Mouse (Mus musculus) testis, adult 2 months (tissue): ENCODE results near the gene Bcat1. TPM values are rescaled to one million over a fixed set of nuclear protein-coding genes. Genes with fewer than 3 reads are reported as not detected.
A peak's percentile ranks its signal among the peaks of the same experiment; 100 is the strongest.

ENCODE experiments used
- H3K27ac ChIP-seq: fragments of 200-500 bp; 2 replicates; pipeline ENCODE4 v1.5.1; 2012; ENCODE audit warnings: low read depth, low read length; ENCODE audit not compliant: control insufficient read depth, insufficient read depth
- H3K27me3 ChIP-seq: fragments of 200-500 bp; 2 replicates; pipeline ENCODE4 v1.6.1; 2012; ENCODE audit warnings: mild to moderate bottlenecking, low read length, moderate library complexity; ENCODE audit not compliant: control insufficient read depth, insufficient read depth
- H3K36me3 ChIP-seq: fragments of 200-500 bp; 2 replicates; pipeline ENCODE4 v1.6.1; 2012; ENCODE audit warnings: mild to moderate bottlenecking, low read length; ENCODE audit not compliant: control insufficient read depth, insufficient read depth
- H3K4me1 ChIP-seq: fragments of 200-500 bp; 2 replicates; pipeline ENCODE4 v1.6.1; 2012; ENCODE audit warnings: low read length; ENCODE audit not compliant: control insufficient read depth, insufficient read depth
- H3K4me3 ChIP-seq: fragments of 200-500 bp; 2 replicates; pipeline ENCODE4 v1.5.1; 2012; ENCODE audit warnings: low read depth, mild to moderate bottlenecking, low read length, moderate library complexity, mixed read lengths; ENCODE audit not compliant: control insufficient read depth
- CTCF ChIP-seq: fragments of 200-500 bp; IDR thresholded peaks from 2 replicates; pipeline ENCODE4 v1.5.1; 2012; ENCODE audit warnings: low read depth, mild to moderate bottlenecking, inconsistent platforms, low read length, moderate library complexity; ENCODE audit not compliant: control insufficient read depth, insufficient read depth, insufficient replicate concordance
- POLR2A ChIP-seq: fragments of 200-500 bp; IDR thresholded peaks from 2 replicates; pipeline ENCODE4 v1.6.1; 2012; ENCODE audit warnings: low read depth, mild to moderate bottlenecking, inconsistent platforms, low read length, moderate library complexity; ENCODE audit not compliant: control insufficient read depth
- polyA plus RNA-seq: library from polyadenylated mRNA; depleted of rRNA; stranded (reverse); fragments of >200 nt; gene quantifications from 2 replicates; pipeline ENCODE4 v1.2.3, GENCODE M21; 2012

The Bcat1 gene
- polyA plus RNA-seq, 1 experiment = 0.21 TPM

GRCm38 (mm10) chr6:145016639-145017038, 59.3 kb downstream of the Bcat1 start:
- no peaks in the 10 kb centered on the region for H3K4me1 ChIP-seq
- no peak for TF ChIP-seq CTCF

DNA sequence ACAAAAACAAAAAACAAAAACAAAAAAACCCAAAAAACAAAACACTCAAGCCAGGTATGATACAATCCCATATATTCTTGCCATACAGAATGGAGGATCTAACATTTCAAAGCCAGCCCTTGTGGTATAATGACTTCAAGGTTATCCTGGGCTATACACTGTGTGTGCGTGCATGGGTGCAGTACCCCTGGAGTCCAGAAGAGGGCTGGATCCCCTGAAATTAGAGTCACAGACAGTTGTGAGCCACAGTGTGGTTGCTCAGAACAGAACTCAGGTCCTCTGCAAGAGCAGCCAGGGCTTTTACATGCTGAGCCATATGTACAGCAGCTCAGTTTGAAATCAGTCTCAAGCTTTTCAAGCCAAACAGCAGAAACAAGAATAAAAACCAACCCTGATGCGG, 61.0 kb downstream of the Bcat1 start:
- no peak overlapping the region for H3K4me3 ChIP-seq
- no peaks in the 10 kb centered on the region for H3K36me3 ChIP-seq
- H3K27ac ChIP-seq = no peak overlapping the region
- no peaks in the 10 kb centered on the region for H3K27me3 ChIP-seq
- TF ChIP-seq POLR2A (no peak), CTCF (peak; percentile 37; the same call in 1 of the 2 replicates)
- H3K4me1 ChIP-seq = no peaks in the 10 kb centered on the region

More at GRCm38 (mm10) chr6:145016639-145017038, 59.3 kb downstream of the Bcat1 start:
- Histone ChIP-seq H3K27me3 (no peaks in the 10 kb centered on the region), H3K36me3 (no peaks in the 10 kb centered on the region), H3K4me3 (no peak overlapping the region), H3K27ac (no peak overlapping the region)

- Histone ChIP-seq H3K27ac (no peak overlapping the region), H3K27me3 (no peaks in the 10 kb centered on the region), H3K36me3 (no peaks in the 10 kb centered on the region), H3K4me3 (no peak overlapping the region), H3K4me1 (no peaks in the 10 kb centered on the region)
- TF ChIP-seq POLR2A = no peak
- TF ChIP-seq CTCF = no peak
Measured at GRCm38 (mm10) chr6:145012699-145013098, 63.3 kb downstream of the Bcat1 start.

- H3K4me1 ChIP-seq = no peaks in the 10 kb centered on the region
- no peaks in the 10 kb centered on the region for H3K36me3 ChIP-seq
- no peak overlapping the region for H3K27ac ChIP-seq
- no peaks in the 10 kb centered on the region for H3K27me3 ChIP-seq
- no peak overlapping the region for H3K4me3 ChIP-seq
- no peak for TF ChIP-seq CTCF
Measured at GRCm38 (mm10) chr6:145011141-145011540, 64.8 kb downstream of the Bcat1 start.

GRCm38 (mm10) chr6:145009859-145010818, 65.8 kb downstream of the Bcat1 start:
- Histone ChIP-seq H3K36me3 (no peaks in the 10 kb centered on the region), H3K4me3 (no peak overlapping the region), H3K27me3 (no peaks in the 10 kb centered on the region), H3K4me1 (no peaks in the 10 kb centered on the region), H3K27ac (no peak overlapping the region)
- TF ChIP-seq POLR2A (no peak), CTCF (no peak)

- H3K4me3 ChIP-seq = no peak overlapping the region
- TF ChIP-seq CTCF = no peak
- TF ChIP-seq POLR2A = no peak
- H3K36me3 ChIP-seq = no peaks in the 10 kb centered on the region
- H3K27me3 ChIP-seq = no peaks in the 10 kb centered on the region
- H3K4me1 ChIP-seq = no peaks in the 10 kb centered on the region
- no peak overlapping the region for H3K27ac ChIP-seq
Measured at GRCm38 (mm10) chr6:145003459-145003858, 72.5 kb downstream of the Bcat1 start.

DNA sequence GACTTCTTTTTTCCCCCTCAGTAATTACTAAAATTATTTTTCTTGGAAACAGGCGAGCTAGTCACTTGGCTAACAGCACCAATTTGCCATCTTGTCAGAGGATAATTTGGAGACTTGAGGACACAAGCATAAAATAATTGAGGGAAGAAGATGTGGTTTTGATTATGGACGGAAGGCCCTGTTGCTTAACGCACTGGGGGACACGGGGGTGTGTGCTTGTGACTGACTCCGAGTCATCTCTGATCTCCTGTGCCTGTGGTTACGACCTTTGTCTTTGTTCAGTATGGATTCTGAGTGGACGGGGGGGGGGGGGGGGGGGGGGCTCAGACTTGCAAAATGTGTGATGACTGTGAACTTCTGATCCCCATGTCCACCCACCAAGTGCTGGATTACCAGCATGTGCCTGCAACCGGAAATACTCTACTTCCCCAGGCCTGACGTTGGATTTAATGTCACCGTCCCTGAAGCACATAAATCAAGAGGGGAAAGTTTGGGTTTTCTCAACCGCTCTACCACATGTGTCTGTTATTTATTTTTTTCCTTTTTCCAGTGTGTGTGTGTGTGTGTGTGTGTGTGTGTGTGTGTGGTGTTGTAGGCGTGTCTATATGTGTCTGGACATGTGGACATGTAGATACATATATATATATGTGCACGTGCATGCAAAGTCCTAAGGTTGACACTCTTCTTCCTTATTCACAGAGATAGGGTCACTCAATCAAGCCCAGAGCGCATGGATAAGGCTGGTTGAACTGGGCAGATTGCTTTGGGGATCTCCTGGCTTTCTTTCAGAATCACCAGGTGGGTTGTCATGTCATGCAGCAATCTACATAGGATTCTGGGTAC, 73.7 kb downstream of the Bcat1 start:
- Histone ChIP-seq H3K36me3 (no peaks in the 10 kb centered on the region), H3K4me3 (no peak overlapping the region), H3K27me3 (no peaks in the 10 kb centered on the region)

More for the DNA sequence above, 73.7 kb downstream of the Bcat1 start:
- no peaks in the 10 kb centered on the region for H3K4me1 ChIP-seq
- TF ChIP-seq CTCF (no peak), POLR2A (no peak)
- no peak overlapping the region for H3K27ac ChIP-seq
